Mouse (Mus musculus) frontal cortex, adult (tissue): Measurements from ENCODE around the gene Bend6.
A peak's percentile ranks its signal among the peaks of the same experiment; 100 is the strongest.

Experiments
- ATAC-seq: cut with Nextera tagmentation; 2 replicates; pipeline ENCODE4 v1.9.2; 2017; ENCODE audit warnings: mild to moderate bottlenecking, moderate library complexity, mixed read lengths; ENCODE audit not compliant: low TSS enrichment

The Bend6 gene

GRCm38 (mm10) chr1:33803323-33803722 lies 104.3 kb downstream of the Bend6 start:
- ATAC-seq, result peak; percentile 79
